Mouse (Mus musculus) embryonic facial prominence, embryonic 14.5 days (tissue): Measurements from ENCODE around the gene Efhb. TPM values are rescaled to one million over a fixed set of nuclear protein-coding genes. Genes with fewer than 3 reads are reported as not detected.
A peak's percentile ranks its signal among the peaks of the same experiment; 100 is the strongest.

Source experiments
- ATAC-seq: fragments of 200-750 bp; cut with Nextera tagmentation; 2 replicates; pipeline ENCODE4 v1.8.0; 2017; ENCODE audit warnings: low read depth, moderate number of reproducible peaks, moderate TSS enrichment
- DNase-seq: peaks from one replicate; pipeline ENCODE4 v3.0.0-alpha.2; 2015; ENCODE audit warnings: low spot score
- H3K27ac ChIP-seq: fragments of 300-500 bp; sonication (generic); replicated peaks from 2 replicates; pipeline ENCODE4 v1.5.1; 2014; ENCODE audit warnings: low read depth, mild to moderate bottlenecking, low read length, moderate library complexity
- H3K27me3 ChIP-seq: fragments of 300-500 bp; sonication (generic); replicated peaks from 2 replicates; pipeline ENCODE4 v1.6.1; 2014; ENCODE audit warnings: low read length; ENCODE audit not compliant: control insufficient read depth, insufficient read depth
- H3K36me3 ChIP-seq: fragments of 300-500 bp; sonication (generic); 2 replicates; pipeline ENCODE4 v1.6.1; 2014; ENCODE audit warnings: low read length, mixed read lengths; ENCODE audit not compliant: control insufficient read depth, insufficient read depth
- H3K4me1 ChIP-seq: fragments of 300-500 bp; sonication (generic); 2 replicates; pipeline ENCODE4 v1.6.1; 2014; ENCODE audit warnings: antibody characterized with exemption, low read length; ENCODE audit not compliant: control insufficient read depth, insufficient read depth
- H3K4me2 ChIP-seq: fragments of 300-500 bp; sonication (generic); 2 replicates; pipeline ENCODE4 v1.6.1; 2014; ENCODE audit warnings: low read depth, mild to moderate bottlenecking, low read length, moderate library complexity, mixed read lengths
- H3K4me3 ChIP-seq: fragments of 300-500 bp; sonication (generic); 2 replicates; pipeline ENCODE4 v1.5.1; 2014; ENCODE audit warnings: low read depth, mild to moderate bottlenecking, low read length
- H3K9ac ChIP-seq: fragments of 300-500 bp; sonication (generic); 2 replicates; pipeline ENCODE4 v1.6.1; 2014; ENCODE audit warnings: low read depth, mild to moderate bottlenecking, low read length, moderate library complexity, mixed read lengths
- H3K9me3 ChIP-seq: fragments of 300-500 bp; sonication (generic); 2 replicates; pipeline ENCODE4 v1.6.1; 2016; ENCODE audit warnings: low read length; ENCODE audit not compliant: control insufficient read depth
- WGBS: fragments of 180-500 bp; shearing (Covaris S2); extraction: QIAGEN DNeasy Blood & Tissue Kit; methylation state at CpG from one replicate; pipeline ENCODE4 v1.1.7; 2014; 5-methylcytosine and 5-hydroxymethylcytosine counted together
- polyA plus RNA-seq: library from polyadenylated mRNA; unstranded; fragments of >200 nt; fragmentation: Nextera tagmentation; extraction: Ambion mirVana; gene quantifications from 2 replicates; pipeline ENCODE4 v1.2.1, GENCODE M21; 2014

Gene Efhb
- polyA plus RNA-seq, 1 experiment from 2014 or later: 1.1 TPM

DNA sequence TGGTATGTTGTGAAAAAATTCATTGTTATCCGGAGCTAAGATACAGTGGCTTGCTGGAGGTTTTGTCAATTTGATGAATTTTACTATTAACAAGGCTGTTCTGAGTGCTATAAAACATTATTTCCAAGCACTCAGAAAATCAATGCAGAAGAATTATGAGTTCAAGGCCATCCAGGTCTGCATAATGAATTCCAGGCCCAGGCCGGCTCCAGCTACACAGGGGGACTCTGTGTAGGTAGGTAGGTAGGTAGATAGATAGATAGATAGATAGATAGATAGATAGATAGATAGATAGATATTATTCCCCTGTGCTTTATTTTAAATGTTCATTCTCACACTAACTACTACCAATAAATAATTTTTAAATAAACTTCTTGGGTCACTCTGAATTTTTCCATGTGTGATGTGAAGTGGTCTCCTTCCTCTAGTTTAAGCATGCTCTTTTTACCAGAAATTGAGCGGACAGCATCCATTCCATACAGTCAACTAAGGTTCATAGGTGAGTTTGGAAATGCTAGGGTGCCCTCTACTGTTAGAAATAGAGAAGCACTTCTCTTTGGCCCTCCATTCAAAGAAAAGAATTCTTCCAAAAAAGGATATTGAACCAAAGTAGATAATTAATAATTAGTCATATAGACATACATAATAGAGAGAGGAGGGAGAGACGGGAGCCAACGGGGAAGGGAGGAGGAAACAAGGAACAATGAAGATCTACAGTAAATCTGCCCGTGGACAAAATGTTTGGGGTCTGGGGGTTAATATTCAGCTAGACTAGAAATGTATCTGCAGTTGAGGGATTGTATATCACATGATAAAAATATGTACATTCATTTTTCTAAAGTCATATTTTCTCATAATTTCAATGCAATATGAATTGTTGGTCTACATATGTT, 75.3 kb downstream of the Efhb start:
- Histone ChIP-seq H3K36me3 (no peaks in the 10 kb centered on the region), H3K27me3 (no peaks in the 10 kb centered on the region), H3K4me3 (no peak overlapping the region), H3K9ac (no peak overlapping the region), H3K4me2 (no peak overlapping the region), H3K4me1 (no peaks in the 10 kb centered on the region), H3K9me3 (no peaks in the 10 kb centered on the region), H3K27ac (no peak overlapping the region)
- ATAC-seq: no peak
- WGBS: 47% methylated on average over 6 of the region's 6 CpGs
- DNase-seq: peak; percentile 29

DNA sequence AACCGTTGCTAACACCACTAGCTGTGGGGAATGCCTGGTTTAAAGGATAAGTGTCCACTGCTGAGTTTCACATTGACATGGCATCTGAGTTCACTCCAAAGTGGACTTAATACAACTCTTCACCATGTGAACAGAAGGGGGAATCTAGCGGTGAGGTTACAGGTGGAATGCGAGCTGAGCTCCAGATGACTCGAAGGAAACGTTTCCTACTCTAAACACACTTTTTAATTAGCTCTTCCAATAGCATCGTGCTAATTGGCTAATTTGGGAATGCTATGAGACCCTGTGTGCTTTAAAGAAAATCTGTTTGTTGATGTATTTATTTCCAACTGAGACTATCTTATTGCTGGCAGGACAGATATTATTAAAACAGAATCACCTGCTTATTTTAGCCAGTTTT, 76.3 kb downstream of the Efhb start:
- no peak for ATAC-seq

GRCm38 (mm10) chr17:53364111-53364510, 99.0 kb downstream of the Efhb start:
- H3K4me1 ChIP-seq: no peaks in the 10 kb centered on the region
- no peak overlapping the region for H3K4me2 ChIP-seq
- no peaks in the 10 kb centered on the region for H3K9me3 ChIP-seq
- no peak overlapping the region for H3K4me3 ChIP-seq
- H3K36me3 ChIP-seq: no peaks in the 10 kb centered on the region
- no peak overlapping the region for H3K9ac ChIP-seq
- DNase-seq: no peak
- no peaks in the 10 kb centered on the region for H3K27me3 ChIP-seq
- no peak overlapping the region for H3K27ac ChIP-seq
- 84% methylated on average over 6 of the region's 6 CpGs for WGBS
- ATAC-seq: no peak

More for the DNA sequence above, 76.3 kb downstream of the Efhb start:
- WGBS: 74% methylated on average over 6 of the region's 6 CpGs
- no peaks in the 10 kb centered on the region for H3K27me3 ChIP-seq
- no peaks in the 10 kb centered on the region for H3K36me3 ChIP-seq
- no peak overlapping the region for H3K4me3 ChIP-seq
- H3K4me1 ChIP-seq: no peaks in the 10 kb centered on the region
- H3K27ac ChIP-seq: no peak overlapping the region
- H3K9ac ChIP-seq: no peak overlapping the region
- H3K9me3 ChIP-seq: no peaks in the 10 kb centered on the region
- no peak overlapping the region for H3K4me2 ChIP-seq
- no peak for DNase-seq

Other genes starting within 250 kb of the Efhb start
- 85.4 and 88.2 TPM in 2 replicates for gene Rab5a, start 15.9 kb upstream of the Efhb start, polyA plus RNA-seq
- gene Pp2d1, start 76.1 kb upstream of the Efhb start, polyA plus RNA-seq: 0.21 and 0.22 TPM in 2 replicates
- 6.1 and 7.3 TPM in 2 replicates for gene Kat2b, start 103.5 kb upstream of the Efhb start, polyA plus RNA-seq
- gene Sgo1, start 226.0 kb upstream of the Efhb start, polyA plus RNA-seq: 22.8 and 24.4 TPM in 2 replicates